Mouse (Mus musculus) 416B (cell line): ENCODE measurements at regions not wholly inside any gene's neighbourhood (a gene's known extent, or its start where the extent isn't known, plus 50 kb on each side); places are given as distances from the start of the nearest gene placed in this dataset.

Experiments
- DNase-seq: peaks from one replicate; pipeline ENCODE4 v3.0.0; 2011; ENCODE audit warnings: low read depth

DNA sequence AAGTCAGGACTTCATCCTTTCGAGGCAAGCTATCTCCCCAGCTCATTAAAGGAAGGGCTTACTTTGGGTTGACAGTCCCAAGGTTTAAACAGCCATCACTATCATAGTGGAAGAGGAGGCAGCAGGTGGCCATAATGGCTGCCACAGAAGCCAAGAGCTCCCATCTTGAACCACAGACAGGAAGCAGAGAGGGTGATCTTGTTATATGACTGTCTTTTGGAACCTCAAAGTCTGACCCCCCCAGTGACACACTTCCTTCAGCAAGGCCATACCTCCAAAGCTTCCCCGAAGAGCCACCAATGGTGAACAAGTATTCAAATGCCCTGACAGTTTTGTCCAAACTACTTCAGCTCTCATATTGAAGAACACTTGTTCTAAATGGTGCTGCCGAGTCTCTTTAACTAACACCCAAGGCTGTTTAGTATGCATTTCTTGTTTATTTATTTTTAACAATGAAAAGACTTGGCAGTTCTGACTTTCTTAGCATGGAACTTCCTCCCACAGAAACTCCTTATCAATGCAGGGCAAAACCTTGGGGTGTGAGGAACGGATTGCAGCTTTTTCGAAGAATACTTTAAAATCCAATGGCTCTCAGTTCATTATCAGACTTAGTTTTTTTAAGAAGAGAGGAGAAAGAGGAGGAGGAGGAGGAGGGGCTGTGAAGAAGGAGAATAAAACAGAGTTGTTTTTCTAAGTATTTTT, 79.8 kb upstream of the Tnik start:
- peak; percentile 87 for DNase-seq

DNA sequence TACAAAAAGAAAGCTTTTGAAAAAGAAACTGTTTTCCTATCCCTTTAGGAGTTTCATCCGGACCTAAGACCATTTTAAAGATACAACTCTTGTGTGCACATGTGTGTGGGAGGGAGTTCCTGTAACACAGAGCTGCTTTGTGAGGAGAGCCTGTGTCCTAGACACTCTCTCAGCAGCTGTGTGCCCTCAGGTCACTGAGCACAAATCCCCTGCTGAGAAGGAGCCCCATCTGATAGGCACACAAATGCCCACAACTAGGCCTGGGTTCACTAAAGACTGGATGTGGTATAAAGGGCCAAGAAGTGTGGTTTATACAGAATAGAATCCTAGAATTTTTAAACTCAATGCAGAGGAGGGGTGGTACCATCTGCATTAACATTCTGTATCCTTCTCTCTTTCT, 77.5 kb upstream of the Tnik start:
- DNase-seq = no peak

DNA sequence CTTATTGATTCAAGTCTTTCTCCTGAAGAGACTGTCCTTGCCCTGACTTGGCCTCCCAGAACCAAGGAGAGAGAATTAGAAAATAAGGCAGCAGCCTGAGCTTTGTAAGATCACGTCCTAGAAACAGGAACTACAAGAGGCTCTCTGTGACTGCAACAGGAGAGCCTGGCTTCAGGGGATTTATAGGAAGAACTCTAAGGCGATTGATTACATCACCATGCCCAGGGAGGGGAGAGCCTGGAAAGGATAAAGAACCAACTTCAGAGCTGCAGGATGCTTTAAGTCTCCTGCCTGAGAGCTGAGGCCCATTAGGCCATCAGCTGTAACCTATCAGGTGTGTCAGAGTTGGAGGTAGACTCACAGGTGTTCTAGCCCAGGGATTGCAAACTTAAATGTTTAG, 77.1 kb upstream of the Tnik start:
- peak; percentile 21 for DNase-seq

DNA sequence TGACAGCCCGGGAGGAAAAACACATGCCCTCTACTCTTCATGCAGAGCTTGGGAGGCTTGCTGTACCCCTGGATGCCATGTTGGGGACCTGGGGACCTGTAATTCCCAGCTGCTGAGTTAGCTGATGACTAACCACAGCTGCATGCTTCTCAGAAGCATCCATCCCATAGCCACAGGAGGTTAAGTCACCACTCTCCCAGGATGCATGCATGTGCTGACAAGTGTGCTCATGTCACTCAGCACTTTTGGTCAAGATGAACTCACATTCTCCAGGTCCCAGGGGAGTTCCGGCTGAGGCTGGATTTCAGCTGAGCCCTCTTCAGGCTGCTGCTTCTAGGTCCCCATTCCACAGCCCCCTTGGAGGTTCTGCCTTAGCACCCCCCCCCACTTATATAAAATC, 73.6 kb upstream of the Tnik start:
- no peak for DNase-seq

DNA sequence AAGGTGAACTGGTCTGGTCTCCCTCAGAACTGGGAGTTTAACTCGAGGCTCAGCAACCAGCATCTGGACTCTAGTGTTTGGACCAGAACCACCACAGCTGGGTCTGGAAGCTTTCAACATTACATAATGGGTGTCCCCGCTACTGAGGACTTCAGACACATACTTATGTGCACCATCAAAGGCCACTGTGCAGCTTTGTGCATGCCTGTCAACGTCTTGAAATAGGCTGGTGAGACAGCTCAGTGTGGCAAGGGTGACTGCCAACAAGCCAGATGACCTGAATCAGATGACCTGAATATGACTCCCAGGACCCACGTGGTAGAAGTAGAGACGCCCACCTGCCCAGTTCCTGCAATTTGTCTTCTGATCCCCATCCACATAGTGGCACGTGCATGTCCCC, 72.8 kb upstream of the Tnik start:
- DNase-seq = no peak

DNA sequence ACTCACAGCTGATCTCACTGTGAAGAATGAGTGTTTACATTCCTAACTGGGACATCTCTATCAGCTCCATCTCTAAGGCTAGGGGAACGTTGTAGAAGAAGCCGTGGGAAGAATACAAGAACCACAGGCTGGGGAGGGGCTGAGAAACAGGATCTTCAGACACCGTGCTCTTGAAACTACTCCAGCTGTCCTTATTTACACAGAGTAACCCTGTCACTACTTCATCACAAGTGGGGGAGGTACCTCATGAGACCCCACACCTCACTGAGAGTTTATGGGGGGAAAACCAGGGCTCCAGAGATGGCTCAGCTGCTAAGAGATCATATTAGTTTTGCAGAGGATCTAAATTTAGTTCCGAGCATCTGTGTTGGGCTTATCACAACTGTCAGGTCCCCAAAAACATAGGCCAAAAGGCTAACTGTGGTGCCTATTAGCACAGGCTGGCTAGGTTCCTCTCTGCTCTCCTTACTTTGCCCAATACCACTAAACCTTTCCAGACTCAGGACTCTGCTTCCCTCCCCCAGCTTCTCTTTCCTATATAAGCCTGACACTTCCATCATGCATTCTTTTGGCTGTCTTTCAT, 68.5 kb upstream of the Tnik start:
- DNase-seq = no peak

DNA sequence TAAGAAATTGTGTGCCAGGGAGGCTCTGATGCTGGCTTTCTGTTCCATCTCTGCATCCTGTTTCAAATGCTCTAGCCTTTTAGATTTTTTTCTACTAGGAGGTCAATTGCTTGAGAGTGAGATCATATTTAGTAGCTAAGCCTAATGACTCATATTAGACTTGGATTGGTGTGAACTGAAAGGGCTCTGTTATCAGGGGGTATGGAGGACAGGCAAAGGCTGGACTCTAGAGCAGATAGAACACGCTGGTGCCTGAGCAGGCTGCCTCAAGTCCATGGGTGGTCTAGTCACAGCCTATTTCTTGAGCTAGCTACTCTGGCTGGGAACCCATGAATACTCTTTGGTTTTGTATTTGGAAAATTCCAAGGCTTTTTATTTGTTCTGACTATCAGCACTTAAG, 66.2 kb upstream of the Tnik start:
- no peak for DNase-seq

DNA sequence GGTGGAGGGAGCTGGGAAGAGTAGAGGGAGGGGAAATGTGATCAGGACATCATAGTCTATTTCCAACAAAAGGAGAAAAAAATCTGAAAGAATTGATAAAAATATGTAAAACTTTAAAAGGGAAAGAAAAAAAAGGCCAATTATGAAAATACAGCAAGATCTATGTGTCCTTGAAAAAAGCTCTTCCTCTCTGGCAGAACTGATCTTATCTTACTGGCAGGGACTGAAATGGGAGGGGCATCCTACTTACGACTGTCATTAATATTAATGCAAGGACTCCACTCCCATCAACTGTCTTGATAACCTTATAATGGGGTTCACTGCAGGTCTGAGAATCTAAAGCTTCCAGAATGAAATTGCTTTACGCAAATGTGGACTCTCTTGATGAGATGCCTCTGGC, 53.7 kb upstream of the Tnik start:
- DNase-seq = peak; percentile 66

DNA sequence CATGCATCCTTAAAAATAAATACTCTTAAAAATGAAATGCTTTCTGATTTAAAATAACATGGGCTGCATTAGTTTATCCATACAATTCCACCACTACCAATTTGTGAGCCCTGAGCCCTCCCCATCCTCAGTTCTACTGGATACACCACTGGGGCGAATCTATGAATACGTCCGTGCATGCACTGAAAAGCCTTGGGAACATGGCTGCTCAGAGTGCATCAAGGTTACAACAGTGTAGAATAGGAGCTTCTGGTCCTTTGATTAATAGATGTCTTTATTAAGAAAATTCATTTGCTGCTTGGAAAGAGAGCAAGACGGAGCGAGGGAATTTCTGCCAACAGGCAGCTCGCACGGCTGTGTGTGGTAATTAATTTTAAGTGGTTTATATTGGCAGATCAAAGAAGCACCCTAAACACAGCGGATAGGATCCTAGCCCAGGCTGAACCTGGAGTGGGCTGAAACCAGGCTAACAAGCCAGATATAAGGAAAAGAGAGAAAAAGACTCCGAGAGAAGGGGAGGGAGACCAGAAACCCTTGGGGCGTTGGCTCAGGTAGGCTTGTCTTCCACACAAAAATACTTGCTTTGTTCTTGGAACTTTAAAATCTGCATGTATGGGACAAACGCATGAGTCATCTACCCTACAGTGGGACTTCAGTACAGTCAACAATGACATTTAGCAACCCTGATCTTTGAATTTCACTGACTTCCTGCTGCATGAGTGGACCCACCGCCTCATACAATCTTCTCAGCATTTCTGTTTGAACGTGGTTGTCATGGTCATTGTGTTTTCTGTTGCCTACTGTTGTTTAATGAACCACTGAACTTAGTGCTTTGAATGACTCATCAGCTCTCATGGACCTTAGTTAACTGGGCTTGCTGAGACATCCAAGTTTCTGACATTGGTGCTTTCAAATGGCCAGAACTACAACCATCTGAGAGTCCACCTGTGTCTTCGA, 51.9 kb upstream of the Tnik start:
- DNase-seq = peak; percentile 69
